Mouse (Mus musculus) intestine, embryonic 16.5 days (tissue): ENCODE results near the gene Pikfyve. TPM values are rescaled to one million over a fixed set of nuclear protein-coding genes. Genes with fewer than 3 reads are reported as not detected.
"Not testable (repeated sequence)": the region's sequence is repeated elsewhere in the genome, so short reads cannot be mapped to it uniquely, and the experiment has no call there.

Experiments used
- ATAC-seq: fragments of 200-750 bp; cut with Nextera tagmentation; 2 replicates; pipeline ENCODE4 v1.8.0; 2017; ENCODE audit warnings: moderate TSS enrichment, moderate library complexity
- H3K27ac ChIP-seq: fragments of 300-500 bp; sonication (generic); 2 replicates; pipeline ENCODE4 v1.5.1; 2014; ENCODE audit warnings: mild to moderate bottlenecking, low read length
- H3K27me3 ChIP-seq: fragments of 300-500 bp; sonication (generic); replicated peaks from 2 replicates; pipeline ENCODE4 v1.6.1; 2014; ENCODE audit warnings: low read length, control low read depth, mixed read lengths; ENCODE audit not compliant: control insufficient read depth, insufficient read depth
- H3K36me3 ChIP-seq: fragments of 300-500 bp; sonication (generic); 2 replicates; pipeline ENCODE4 v1.6.1; 2014; ENCODE audit warnings: low read length, control low read depth; ENCODE audit not compliant: control insufficient read depth, insufficient read depth
- H3K4me1 ChIP-seq: fragments of 300-500 bp; sonication (generic); 2 replicates; pipeline ENCODE4 v1.6.1; 2014; ENCODE audit warnings: low read length, control low read depth, mixed read lengths; ENCODE audit not compliant: control insufficient read depth, insufficient read depth
- H3K4me2 ChIP-seq: fragments of 300-500 bp; sonication (generic); 2 replicates; pipeline ENCODE4 v1.6.1; 2014; ENCODE audit warnings: low read depth, low read length, control low read depth
- H3K4me3 ChIP-seq: fragments of 300-500 bp; sonication (generic); 2 replicates; pipeline ENCODE4 v1.5.1; 2014; ENCODE audit warnings: mild to moderate bottlenecking, low read length
- H3K9ac ChIP-seq: fragments of 300-500 bp; sonication (generic); 2 replicates; pipeline ENCODE4 v1.6.1; 2014; ENCODE audit warnings: low read depth, low read length
- H3K9me3 ChIP-seq: fragments of 300-500 bp; sonication (generic); 2 replicates; pipeline ENCODE4 v1.6.1; 2016; ENCODE audit warnings: low read length, control low read depth; ENCODE audit not compliant: control insufficient read depth
- WGBS: fragments of 180-500 bp; shearing (Covaris S2); extraction: QIAGEN DNeasy Blood & Tissue Kit; methylation state at CpG from one replicate; pipeline ENCODE4 v1.1.7; 2014; 5-methylcytosine and 5-hydroxymethylcytosine counted together
- polyA plus RNA-seq: library from polyadenylated mRNA; unstranded; fragments of >200 nt; fragmentation: Nextera tagmentation; extraction: Ambion mirVana; gene quantifications from 2 replicates; pipeline ENCODE4 v1.2.1, GENCODE M21; 2015

Gene Pikfyve
- polyA plus RNA-seq, 1 experiment from 2014 or later: 6.2 TPM

- no peaks in the 10 kb centered on the region for H3K27me3 ChIP-seq
- no peak overlapping the region for H3K4me2 ChIP-seq
- H3K27ac ChIP-seq: no peak overlapping the region
- no peak for ATAC-seq
- H3K9ac ChIP-seq: no peak overlapping the region
- no peak overlapping the region for H3K4me3 ChIP-seq
- no peaks in the 10 kb centered on the region for H3K36me3 ChIP-seq
- H3K4me1 ChIP-seq: no peaks in the 10 kb centered on the region
- 80% methylated on average over 2 of the region's 2 CpGs for WGBS
- H3K9me3 ChIP-seq: no peaks in the 10 kb centered on the region
These were observed 11.9 kb downstream of the Pikfyve start for GRCm38 (mm10) chr1:65198425-65198824.

- Histone ChIP-seq H3K4me2 (no peak overlapping the region), H3K9me3 (no peaks in the 10 kb centered on the region), H3K27me3 (no peaks in the 10 kb centered on the region), H3K9ac (no peak overlapping the region), H3K36me3 (no peaks in the 10 kb centered on the region), H3K27ac (no peak overlapping the region), H3K4me3 (no peak overlapping the region), H3K4me1 (no peaks in the 10 kb centered on the region)
- 92% methylated on average over 2 of the region's 2 CpGs for WGBS
- ATAC-seq: no peak
These were observed 12.4 kb downstream of the Pikfyve start for GRCm38 (mm10) chr1:65198861-65199260.

- Histone ChIP-seq H3K9me3 (no peaks in the 10 kb centered on the region), H3K4me3 (no peak overlapping the region), H3K27ac (no peak overlapping the region), H3K9ac (no peak overlapping the region), H3K36me3 (peaks cover 6% of the 10 kb centered on the region; the same call in 1 of the 2 replicates), H3K4me1 (no peaks in the 10 kb centered on the region), H3K27me3 (no peaks in the 10 kb centered on the region), H3K4me2 (no peak overlapping the region)
- WGBS: 74% methylated on average over 1 of the region's 1 CpGs
- no peak for ATAC-seq
These were observed 17.8 kb downstream of the Pikfyve start for GRCm38 (mm10) chr1:65204299-65204698.

GRCm38 (mm10) chr1:65213214-65213613 lies 26.7 kb downstream of the Pikfyve start:
- Histone ChIP-seq H3K9me3 (no peaks in the 10 kb centered on the region), H3K4me2 (no peak overlapping the region), H3K27me3 (no peaks in the 10 kb centered on the region), H3K4me3 (no peak overlapping the region), H3K27ac (no peak overlapping the region), H3K36me3 (peaks cover 7% of the 10 kb centered on the region), H3K9ac (no peak overlapping the region), H3K4me1 (no peaks in the 10 kb centered on the region)
- 75% methylated on average over 2 of the region's 2 CpGs for WGBS
- no peak for ATAC-seq

- Histone ChIP-seq H3K36me3 (0 out of 2 replicates have a peak, but pooled peaks cover 6% of the 10 kb centered on the region), H3K27ac (no peak overlapping the region), H3K4me3 (no peak overlapping the region), H3K4me2 (no peak overlapping the region), H3K4me1 (no peaks in the 10 kb centered on the region), H3K27me3 (no peaks in the 10 kb centered on the region), H3K9me3 (no peaks in the 10 kb centered on the region), H3K9ac (no peak overlapping the region)
- WGBS: 70% methylated on average over 2 of the region's 2 CpGs
- ATAC-seq: no peak
These were observed 31.1 kb downstream of the Pikfyve start for GRCm38 (mm10) chr1:65217567-65217966.

- H3K4me2 ChIP-seq: no peak overlapping the region
- no peak for ATAC-seq
- H3K4me3 ChIP-seq: no peak overlapping the region
- no peaks in the 10 kb centered on the region for H3K9me3 ChIP-seq
- no peaks in the 10 kb centered on the region for H3K27me3 ChIP-seq
- H3K27ac ChIP-seq: no peak overlapping the region
- 0 out of 2 replicates have a peak, but pooled peaks cover 6% of the 10 kb centered on the region for H3K36me3 ChIP-seq
- H3K4me1 ChIP-seq: no peaks in the 10 kb centered on the region
- 90% methylated on average over 1 of the region's 1 CpGs for WGBS
- no peak overlapping the region for H3K9ac ChIP-seq
These were observed 31.5 kb downstream of the Pikfyve start for GRCm38 (mm10) chr1:65217972-65218371.

GRCm38 (mm10) chr1:65223654-65224053 lies 37.2 kb downstream of the Pikfyve start:
- H3K4me1 ChIP-seq: no peaks in the 10 kb centered on the region
- H3K4me3 ChIP-seq: no peak overlapping the region
- 90% methylated on average over 2 of the region's 2 CpGs for WGBS
- no peak overlapping the region for H3K9ac ChIP-seq
- no peak overlapping the region for H3K27ac ChIP-seq
- H3K4me2 ChIP-seq: no peak overlapping the region
- peaks cover 9% of the 10 kb centered on the region; the same call in 1 of the 2 replicates for H3K36me3 ChIP-seq
- no peaks in the 10 kb centered on the region for H3K9me3 ChIP-seq
- no peak for ATAC-seq
- no peaks in the 10 kb centered on the region for H3K27me3 ChIP-seq

GRCm38 (mm10) chr1:65227681-65228080 lies 41.2 kb downstream of the Pikfyve start:
- ATAC-seq: no peak
- Histone ChIP-seq H3K27ac (no peak overlapping the region), H3K4me1 (no peaks in the 10 kb centered on the region), H3K4me3 (no peak overlapping the region), H3K9me3 (no peaks in the 10 kb centered on the region), H3K9ac (no peak overlapping the region), H3K4me2 (no peak overlapping the region), H3K36me3 (peaks cover 4% of the 10 kb centered on the region; the same call in 1 of the 2 replicates), H3K27me3 (no peaks in the 10 kb centered on the region)
- 84% methylated on average over 2 of the region's 2 CpGs for WGBS

GRCm38 (mm10) chr1:65229768-65230167 lies 43.3 kb downstream of the Pikfyve start:
- H3K36me3 ChIP-seq, H3K9me3 ChIP-seq, H3K9ac ChIP-seq, ATAC-seq, H3K4me1 ChIP-seq, H3K4me3 ChIP-seq, H3K27me3 ChIP-seq, H3K27ac ChIP-seq, H3K4me2 ChIP-seq: not testable (repeated sequence)
- WGBS: 90% methylated on average over 3 of the region's 3 CpGs

- no peak for ATAC-seq
- Histone ChIP-seq H3K27me3 (no peaks in the 10 kb centered on the region), H3K4me1 (no peaks in the 10 kb centered on the region), H3K4me3 (no peak overlapping the region), H3K36me3 (peaks cover 5% of the 10 kb centered on the region; the same call in 1 of the 2 replicates), H3K9me3 (no peaks in the 10 kb centered on the region), H3K27ac (no peak overlapping the region), H3K9ac (no peak overlapping the region), H3K4me2 (no peak overlapping the region)
- 89% methylated on average over 1 of the region's 1 CpGs for WGBS
These were observed 44.1 kb downstream of the Pikfyve start for GRCm38 (mm10) chr1:65230566-65230965.
